Mouse (Mus musculus) megakaryocyte, embryonic 14.5 days (primary cell): ENCODE results near the gene Gm10842.

ENCODE experiments used
- FLI1 ChIP-seq: IDR thresholded peaks from 2 replicates; pipeline ENCODE4 v1.6.1; 2012; ENCODE audit warnings: low read length, inconsistent platforms, mixed read lengths
- GATA1 ChIP-seq: IDR thresholded peaks from 3 replicates; pipeline ENCODE4 v1.6.1; 2012; ENCODE audit warnings: mixed read lengths, low read length, inconsistent platforms, borderline replicate concordance

DNA sequence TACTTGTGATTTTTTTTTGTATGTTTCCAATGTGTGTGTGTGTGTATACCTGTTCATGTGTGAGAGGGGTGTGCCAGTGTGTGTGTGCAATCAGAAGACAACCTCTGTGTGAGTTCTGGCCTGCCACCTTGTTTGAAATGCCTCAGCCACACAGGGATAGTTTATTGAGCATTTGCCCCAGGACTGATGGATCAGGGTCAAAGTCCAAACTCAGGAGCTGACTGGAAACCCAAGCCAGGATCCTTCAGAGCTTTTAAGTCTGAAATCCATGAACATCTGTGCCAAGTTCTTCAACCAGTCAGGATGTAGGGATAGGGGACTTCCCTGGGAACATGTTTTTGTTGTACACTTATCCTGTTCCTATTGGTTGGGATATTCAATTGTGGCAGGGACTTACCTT, 11.4 kb downstream of the Gm10842 start:
- no peak for TF ChIP-seq GATA1
- no peak for TF ChIP-seq FLI1
